Mouse (Mus musculus) MEL (cell line): ENCODE measurements at regions not wholly inside any gene's neighbourhood (a gene's known extent, or its start where the extent isn't known, plus 50 kb on each side); places are given as distances from the start of the nearest gene placed in this dataset.

Experiments used
- DNase-seq: peaks from one replicate; pipeline ENCODE4 v3.0.0; 2011; ENCODE audit warnings: low read depth, low spot score
- H3K27ac ChIP-seq: 2 replicates; pipeline ENCODE4 v1.5.1; 2012; ENCODE audit warnings: low read depth, mild to moderate bottlenecking, control low read depth, low read length, moderate library complexity; ENCODE audit not compliant: control insufficient read depth
- H3K27me3 ChIP-seq, 2 experiments: fragments of 150-350 bp in 1 of 2; sonication (generic) in 1 of 2; 2 replicates each; pipeline ENCODE4 v1.6.1; 2012; ENCODE audit warnings: low read length in 2 of 2, mild to moderate bottlenecking in 2 of 2, improper control_type of control experiment in 1 of 2, moderate library complexity in 1 of 2; ENCODE audit not compliant: insufficient read depth in 2 of 2, control insufficient read depth in 1 of 2
- H3K36me3 ChIP-seq, 2 experiments: 2 replicates each; pipeline ENCODE4 v1.6.1; 2012 to 2014; ENCODE audit warnings: low read length in 2 of 2, improper control_type of control experiment in 1 of 2, inconsistent platforms in 1 of 2, mild to moderate bottlenecking in 1 of 2; ENCODE audit not compliant: insufficient read depth in 2 of 2, control insufficient read depth in 1 of 2
- H3K4me1 ChIP-seq, 2 experiments: fragments of 150-350 bp in 1 of 2; sonication (generic) in 1 of 2; 2 replicates each; pipeline ENCODE4 v1.6.1; 2012; ENCODE audit warnings: low read length in 2 of 2, improper control_type of control experiment in 1 of 2, mild to moderate bottlenecking in 1 of 2; ENCODE audit not compliant: insufficient read depth in 2 of 2, control insufficient read depth in 1 of 2
- H3K4me3 ChIP-seq, 2 experiments: fragments of 150-350 bp in 1 of 2; sonication (generic) in 1 of 2; 2 replicates each; pipeline ENCODE4 v1.5.1; 2012; ENCODE audit warnings: low read depth in 2 of 2, low read length in 2 of 2, mild to moderate bottlenecking in 2 of 2, moderate library complexity in 2 of 2, control low read depth in 1 of 2, improper control_type of control experiment in 1 of 2; ENCODE audit not compliant: control insufficient read depth in 1 of 2, insufficient read depth in 1 of 2
- H3K79me2 ChIP-seq: 2 replicates; pipeline ENCODE4 v1.6.1; 2012; ENCODE audit warnings: mild to moderate bottlenecking, low read length, moderate library complexity; ENCODE audit not compliant: control insufficient read depth, poor library complexity, insufficient read depth
- H3K9ac ChIP-seq: 2 replicates; pipeline ENCODE4 v1.6.1; 2012; ENCODE audit warnings: low read depth, mild to moderate bottlenecking, control low read depth, low read length, moderate library complexity; ENCODE audit not compliant: control insufficient read depth, poor library complexity, severe bottlenecking
- H3K9me3 ChIP-seq: fragments of 150-350 bp; sonication (generic); replicated peaks from 2 replicates; pipeline ENCODE4 v1.6.1; 2012; ENCODE audit warnings: mild to moderate bottlenecking, low read length, improper control_type of control experiment, moderate library complexity; ENCODE audit not compliant: insufficient read depth
- CHD1 ChIP-seq: IDR thresholded peaks from 2 replicates; pipeline ENCODE4 v1.6.1; 2012; ENCODE audit warnings: low read depth, mild to moderate bottlenecking, inconsistent platforms, low read length, improper control_type of control experiment
- CHD2 ChIP-seq: IDR thresholded peaks from 2 replicates; pipeline ENCODE4 v1.6.1; 2011; ENCODE audit warnings: low read length, improper control_type of control experiment
- CTCF ChIP-seq, 3 experiments: IDR thresholded peaks in 2 of 3; conservative IDR thresholded peaks in 1 of 3; 2 replicates each; pipeline ENCODE4 v1.5.1; 2011 to 2012; ENCODE audit warnings: low read length in 3 of 3, low read depth in 2 of 3, mild to moderate bottlenecking in 2 of 3, improper control_type of control experiment in 1 of 3, inconsistent platforms in 1 of 3, mixed read lengths in 1 of 3, moderate library complexity in 1 of 3; ENCODE audit not compliant: control insufficient read depth in 1 of 3, insufficient read depth in 1 of 3, poor library complexity in 1 of 3, severe bottlenecking in 1 of 3
- E2F4 ChIP-seq: IDR thresholded peaks from 2 replicates; pipeline ENCODE4 v1.6.1; 2011; ENCODE audit warnings: low read depth, low read length, improper control_type of control experiment, borderline replicate concordance
- EP300 ChIP-seq, 2 experiments: IDR thresholded peaks; 2 replicates each; pipeline ENCODE4 v1.6.1; 2011; ENCODE audit warnings: improper control_type of control experiment in 2 of 2, low read length in 2 of 2, low read depth in 1 of 2, mild to moderate bottlenecking in 1 of 2
- ETS1 ChIP-seq: IDR thresholded peaks from 2 replicates; pipeline ENCODE4 v1.6.1; 2012; ENCODE audit warnings: low read depth, mild to moderate bottlenecking, inconsistent platforms, low read length, improper control_type of control experiment, moderate library complexity
- GABPA ChIP-seq: IDR thresholded peaks from 2 replicates; pipeline ENCODE4 v1.6.1; 2012; ENCODE audit warnings: low read depth, mild to moderate bottlenecking, inconsistent platforms, low read length, improper control_type of control experiment, moderate library complexity
- GATA1 ChIP-seq: IDR thresholded peaks from 2 replicates; pipeline ENCODE4 v1.6.1; 2011; ENCODE audit warnings: low read depth, low read length, improper control_type of control experiment
- HCFC1 ChIP-seq: IDR thresholded peaks from 2 replicates; pipeline ENCODE4 v1.6.1; 2012; ENCODE audit warnings: low read depth, mild to moderate bottlenecking, inconsistent platforms, low read length, improper control_type of control experiment, moderate library complexity
- JUND ChIP-seq: IDR thresholded peaks from 2 replicates; pipeline ENCODE4 v1.6.1; 2011; ENCODE audit warnings: low read depth, mild to moderate bottlenecking, improper control_type of control experiment, low read length
- MAFK ChIP-seq: IDR thresholded peaks from 2 replicates; pipeline ENCODE4 v1.6.1; 2011; ENCODE audit warnings: low read depth, mild to moderate bottlenecking, low read length, improper control_type of control experiment, borderline replicate concordance
- MEF2A ChIP-seq: IDR thresholded peaks from 2 replicates; pipeline ENCODE4 v1.6.1; 2014; ENCODE audit warnings: low read depth, mild to moderate bottlenecking, inconsistent platforms, low read length, improper control_type of control experiment; ENCODE audit not compliant: poor library complexity, insufficient replicate concordance, severe bottlenecking; ENCODE audit errors: extremely low read depth
- MXI1 ChIP-seq: IDR thresholded peaks from 2 replicates; pipeline ENCODE4 v1.6.1; 2011; ENCODE audit warnings: mild to moderate bottlenecking, low read depth, low read length, improper control_type of control experiment
- MYB ChIP-seq: IDR thresholded peaks from 2 replicates; pipeline ENCODE4 v1.6.1; 2011; ENCODE audit warnings: mild to moderate bottlenecking, low read depth, low read length, improper control_type of control experiment
- MYC ChIP-seq: IDR thresholded peaks from 2 replicates; pipeline ENCODE4 v1.6.1; 2011; ENCODE audit warnings: low read depth, mild to moderate bottlenecking, low read length, improper control_type of control experiment, moderate library complexity
- NELFE ChIP-seq: IDR thresholded peaks from 2 replicates; pipeline ENCODE4 v1.6.1; 2011; ENCODE audit warnings: low read depth, low read length, improper control_type of control experiment
- NRF1 ChIP-seq: IDR thresholded peaks from 2 replicates; pipeline ENCODE4 v1.6.1; 2014; ENCODE audit warnings: low read depth, mild to moderate bottlenecking, inconsistent platforms, low read length, improper control_type of control experiment, moderate library complexity; ENCODE audit not compliant: poor library complexity, insufficient read depth, severe bottlenecking
- POLR2A ChIP-seq, 2 experiments: IDR thresholded peaks; 2 replicates each; pipeline ENCODE4 v1.6.1; 2011 to 2012; ENCODE audit warnings: low read length in 2 of 2, mild to moderate bottlenecking in 2 of 2, control low read depth in 1 of 2, improper control_type of control experiment in 1 of 2, low read depth in 1 of 2, moderate library complexity in 1 of 2; ENCODE audit not compliant: control insufficient read depth in 1 of 2, insufficient read depth in 1 of 2, poor library complexity in 1 of 2
- RAD21 ChIP-seq: IDR thresholded peaks from 2 replicates; pipeline ENCODE4 v1.6.1; 2011; ENCODE audit warnings: mild to moderate bottlenecking, low read depth, low read length, improper control_type of control experiment
- RCOR1 ChIP-seq: IDR thresholded peaks from 2 replicates; pipeline ENCODE4 v1.6.1; 2012; ENCODE audit warnings: low read depth, mild to moderate bottlenecking, inconsistent platforms, low read length, improper control_type of control experiment
- TAL1 ChIP-seq: IDR thresholded peaks from 2 replicates; pipeline ENCODE4 v1.6.1; 2012; ENCODE audit warnings: mild to moderate bottlenecking, inconsistent platforms, low read length, moderate library complexity, mixed read lengths
- TBP ChIP-seq: IDR thresholded peaks from 2 replicates; pipeline ENCODE4 v1.8.0; 2011; ENCODE audit warnings: low read depth, low read length, improper control_type of control experiment
- TCF12 ChIP-seq: IDR thresholded peaks from 2 replicates; pipeline ENCODE4 v1.6.1; 2014; ENCODE audit warnings: low read depth, mild to moderate bottlenecking, inconsistent platforms, low read length, improper control_type of control experiment, moderate library complexity
- ZKSCAN1 ChIP-seq: IDR thresholded peaks from 2 replicates; pipeline ENCODE4 v1.6.1; 2012; ENCODE audit warnings: low read depth, mild to moderate bottlenecking, inconsistent platforms, low read length, improper control_type of control experiment, moderate library complexity
- ZMIZ1 ChIP-seq: IDR thresholded peaks from 2 replicates; pipeline ENCODE4 v1.6.1; 2012; ENCODE audit warnings: low read depth, mild to moderate bottlenecking, inconsistent platforms, low read length, improper control_type of control experiment, moderate library complexity

DNA sequence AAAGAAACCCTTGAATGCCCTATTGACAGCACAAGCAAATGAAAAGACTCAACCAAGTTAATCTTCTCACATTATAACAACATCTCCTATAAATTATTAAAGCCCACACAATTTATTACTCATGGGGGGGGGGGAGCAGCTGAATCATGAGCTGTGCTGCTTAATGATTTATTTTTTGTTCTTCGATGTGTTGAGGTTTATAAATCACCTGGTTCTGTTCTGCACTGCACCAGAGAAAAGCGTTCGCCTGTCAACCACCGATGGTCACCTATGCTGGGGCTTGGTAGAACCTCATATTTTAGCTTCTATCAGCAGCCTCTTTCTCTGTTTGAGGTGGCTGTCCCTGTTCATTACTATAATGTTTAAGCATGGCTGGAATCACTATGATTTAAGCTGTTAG, 174.4 kb upstream of the Adgrl2 start (continued):
- TF ChIP-seq TBP: no peak
- no peak for TF ChIP-seq NRF1
- no peak for TF ChIP-seq CHD2

DNA sequence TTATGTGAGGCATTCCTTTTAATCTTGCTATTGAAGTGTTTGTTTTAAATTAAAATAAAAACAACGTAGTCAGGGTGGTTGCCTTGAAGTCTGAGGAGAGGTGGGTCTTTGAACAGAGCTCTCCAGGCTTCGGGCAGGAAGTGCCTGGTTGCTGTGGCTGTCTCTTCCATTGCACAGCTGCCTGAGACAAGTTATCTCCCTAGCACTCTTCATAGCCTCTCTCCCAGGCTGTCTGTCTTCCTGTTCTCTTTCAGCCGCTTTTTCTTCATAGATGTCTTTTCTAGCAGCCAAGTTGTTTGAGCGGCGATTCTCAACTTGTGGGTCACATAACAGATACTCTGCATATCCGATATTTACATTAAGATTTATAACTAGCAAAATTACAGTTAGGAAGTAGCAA, 173.2 kb upstream of the Adgrl2 start:
- Histone ChIP-seq H3K36me3 (no peaks in the 10 kb centered on the region), H3K79me2 (no peaks in the 10 kb centered on the region), H3K4me1 (no peaks in the 10 kb centered on the region), H3K27ac (no peak overlapping the region), H3K9ac (no peak overlapping the region), H3K9me3 (no peaks in the 10 kb centered on the region), H3K4me3 (no peak overlapping the region), H3K27me3 (no peaks in the 10 kb centered on the region)
- TF ChIP-seq TCF12 (no peak), TAL1 (no peak), GABPA (no peak), MYB (no peak), ZMIZ1 (no peak), ZKSCAN1 (no peak), CTCF (IDR thresholded peaks at IDR 0.05 in 2 of 3, conservative IDR thresholded peaks at IDR 0.05 in 1 of 3; ENCODE audit: control insufficient read depth in 1 of 3, insufficient read depth in 1 of 3, low read depth in 2 of 3, low read length in 3 of 3, poor library complexity in 1 of 3, severe bottlenecking in 1 of 3) (no peak), E2F4 (no peak), EP300 (IDR thresholded peaks at IDR 0.05; ENCODE audit: low read depth in 1 of 2, low read length in 2 of 2) (no peak), CHD1 (no peak), MXI1 (no peak), POLR2A (IDR thresholded peaks at IDR 0.05; ENCODE audit: control insufficient read depth in 1 of 2, insufficient read depth in 1 of 2, low read depth in 1 of 2, low read length in 2 of 2, poor library complexity in 1 of 2) (no peak), CHD2 (no peak)
- no peak for DNase-seq

DNA sequence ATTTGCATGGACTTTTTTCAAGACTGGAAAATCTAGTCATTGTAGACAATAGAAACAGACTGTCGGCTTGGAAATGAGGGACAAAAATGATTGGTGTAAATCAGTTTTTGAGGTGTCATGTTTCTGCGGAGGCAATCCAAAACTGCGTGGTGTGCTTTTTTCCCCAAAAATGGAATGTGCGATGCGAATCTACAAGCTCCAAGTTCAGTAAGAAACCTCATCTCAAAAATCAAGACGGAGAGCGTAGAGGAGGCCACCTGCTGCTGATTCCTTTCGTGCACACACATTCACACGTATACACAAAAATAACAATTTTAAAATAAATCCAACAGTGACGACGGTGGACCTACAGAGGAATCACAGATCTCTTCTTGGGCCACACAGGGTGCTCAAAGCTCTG, 170.5 kb upstream of the Adgrl2 start:
- H3K9ac ChIP-seq: no peak overlapping the region
- DNase-seq: no peak
- no peak overlapping the region for H3K4me3 ChIP-seq
- H3K36me3 ChIP-seq: no peaks in the 10 kb centered on the region
- H3K27me3 ChIP-seq: no peaks in the 10 kb centered on the region
- no peak overlapping the region for H3K27ac ChIP-seq
- TF ChIP-seq RCOR1: no peak
- TF ChIP-seq ETS1: no peak
- TF ChIP-seq MEF2A: no peak
- TF ChIP-seq ZKSCAN1: no peak
- TF ChIP-seq NELFE: no peak
- no peak for TF ChIP-seq E2F4
- TF ChIP-seq GATA1: no peak
- no peak for TF ChIP-seq RAD21
- no peak for TF ChIP-seq HCFC1
- TF ChIP-seq MAFK: no peak
- TF ChIP-seq JUND: no peak
- no peak for TF ChIP-seq GABPA
- no peak for TF ChIP-seq MYC
- no peaks in the 10 kb centered on the region for H3K79me2 ChIP-seq
- no peaks in the 10 kb centered on the region for H3K4me1 ChIP-seq
- no peaks in the 10 kb centered on the region for H3K9me3 ChIP-seq
